Mouse (Mus musculus): ENCODE results near the gene Nipbl. TPM values are rescaled to one million over a fixed set of nuclear protein-coding genes. Genes with fewer than 3 reads are reported as not detected.
A peak's percentile ranks its signal among the peaks of the same experiment; 100 is the strongest.

The Nipbl gene
- polyA plus RNA-seq, 1 experiment from 2014 or later = 19.8 TPM

DNA sequence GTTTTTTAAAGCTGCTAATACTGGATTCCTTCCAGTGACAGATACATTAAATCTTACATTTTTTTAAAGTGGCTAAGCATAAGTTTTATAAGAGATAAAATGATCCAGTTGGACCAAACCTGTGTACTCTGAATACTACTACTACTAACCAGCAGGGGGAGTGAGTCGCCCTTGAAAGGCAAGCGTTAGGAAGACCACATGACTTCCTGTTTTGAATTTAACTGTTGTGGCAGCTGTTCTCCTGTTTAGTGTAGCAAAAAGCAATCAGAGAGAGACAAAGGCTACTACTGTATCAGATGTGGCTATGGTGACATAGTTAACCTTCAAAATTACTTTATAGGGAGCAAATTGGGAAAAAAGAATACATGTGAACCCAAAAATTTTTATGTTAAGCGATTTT, 6.8 kb upstream of the Nipbl start:
- 52% methylated on average over 3 of the region's 3 CpGs for WGBS

DNA sequence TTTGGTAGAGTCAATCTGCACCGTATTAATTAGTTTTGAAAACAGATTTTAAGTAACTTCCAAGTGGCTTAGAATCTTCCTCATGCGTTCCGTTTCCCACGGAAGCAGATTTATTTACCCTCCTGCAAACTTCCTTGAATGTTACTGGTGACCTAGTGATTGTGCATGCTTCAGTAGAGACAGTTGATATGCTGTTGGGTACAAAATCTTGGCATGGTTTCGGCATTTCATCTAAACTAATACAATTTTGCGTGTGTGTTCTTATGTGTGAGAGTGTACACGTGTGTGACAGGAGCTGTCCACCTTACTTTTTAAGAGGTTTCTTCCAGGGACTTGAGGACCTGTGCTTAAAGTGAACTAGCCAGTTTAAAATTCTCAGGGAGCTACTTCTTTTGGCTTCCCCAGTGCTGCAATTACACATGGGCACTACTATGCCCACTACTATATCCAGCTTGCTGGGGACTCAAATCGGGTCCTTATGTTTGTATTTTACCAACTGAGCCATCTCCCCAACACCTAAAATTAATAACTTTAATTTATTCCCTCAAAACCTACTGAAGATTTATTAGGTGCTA, 3.0 kb upstream of the Nipbl start:
- no peaks in the 10 kb centered on the region for H3K36me3 ChIP-seq (ENCODE audit: control insufficient read depth, insufficient read depth, low read length)
- H3K4me1 ChIP-seq (ENCODE audit: control insufficient read depth, insufficient read depth, low read length) = peaks cover 27% of the 10 kb centered on the region
- H3K27me3 ChIP-seq (ENCODE audit: control insufficient read depth, insufficient read depth, low read length) = no peaks in the 10 kb centered on the region
- H3K27ac ChIP-seq (ENCODE audit: low read depth, low read length) = no peak overlapping the region
- H3K4me3 ChIP-seq (ENCODE audit: low read depth, low read length) = peak overlapping the region; percentile 9; the same call in 1 of the 2 replicates
- 57% methylated on average over 8 of the region's 8 CpGs for WGBS
- no peaks in the 10 kb centered on the region for H3K9me3 ChIP-seq (ENCODE audit: control insufficient read depth, low read length)
- H3K4me2 ChIP-seq (ENCODE audit: low read depth, low read length) = peak overlapping the region; percentile 95
- ATAC-seq (ENCODE audit: low read depth) = no peak
- no peak overlapping the region for H3K9ac ChIP-seq (replicated peaks; ENCODE audit: low read depth, low read length)

More for the DNA sequence above, 6.8 kb upstream of the Nipbl start:
- no peak overlapping the region for H3K4me2 ChIP-seq (ENCODE audit: low read depth, low read length)
- no peak overlapping the region for H3K27ac ChIP-seq (ENCODE audit: low read depth, low read length)
- H3K4me1 ChIP-seq (ENCODE audit: control insufficient read depth, insufficient read depth, low read length) = peaks cover 18% of the 10 kb centered on the region
- H3K9me3 ChIP-seq (ENCODE audit: control insufficient read depth, low read length) = no peaks in the 10 kb centered on the region
- H3K36me3 ChIP-seq (ENCODE audit: control insufficient read depth, insufficient read depth, low read length) = no peaks in the 10 kb centered on the region
- H3K27me3 ChIP-seq (ENCODE audit: control insufficient read depth, insufficient read depth, low read length) = no peaks in the 10 kb centered on the region
- no peak overlapping the region for H3K9ac ChIP-seq (replicated peaks; ENCODE audit: low read depth, low read length)
- no peak overlapping the region for H3K4me3 ChIP-seq (ENCODE audit: low read depth, low read length)
- no peak for ATAC-seq (ENCODE audit: low read depth)

DNA sequence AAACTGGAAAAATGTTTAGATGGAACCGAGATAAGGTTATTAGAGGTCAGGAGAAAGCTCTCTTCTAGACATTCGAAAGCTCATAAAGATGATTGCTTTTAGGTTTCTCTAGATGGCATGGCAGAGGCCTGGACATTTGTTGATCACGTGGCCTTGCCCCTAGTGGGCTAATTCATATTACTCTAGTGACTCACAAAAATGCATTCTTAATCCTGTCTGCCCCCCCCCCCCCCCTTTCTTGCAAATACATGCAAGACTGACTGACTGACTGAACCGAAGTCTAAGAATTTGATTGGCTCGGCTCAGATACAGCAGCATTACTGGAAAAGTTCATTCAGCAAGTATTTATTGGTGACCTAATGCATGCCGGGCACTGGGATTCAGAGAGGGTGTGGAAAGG, 2.2 kb upstream of the Nipbl start:
- H3K4me3 ChIP-seq (ENCODE audit: low read depth, low read length) = peak overlapping the region; percentile 84
- no peak overlapping the region for H3K27ac ChIP-seq (ENCODE audit: low read depth, low read length)
- 4% methylated on average over 6 of the region's 6 CpGs for WGBS
- peak overlapping the region; percentile 97; the same call in 1 of the 2 replicates for H3K9ac ChIP-seq (replicated peaks; ENCODE audit: low read depth, low read length)
- H3K36me3 ChIP-seq (ENCODE audit: control insufficient read depth, insufficient read depth, low read length) = no peaks in the 10 kb centered on the region
- peaks cover 33% of the 10 kb centered on the region for H3K4me1 ChIP-seq (ENCODE audit: control insufficient read depth, insufficient read depth, low read length)
- no peaks in the 10 kb centered on the region for H3K9me3 ChIP-seq (ENCODE audit: control insufficient read depth, low read length)
- peak overlapping the region; percentile 95 for H3K4me2 ChIP-seq (ENCODE audit: low read depth, low read length)
- no peaks in the 10 kb centered on the region for H3K27me3 ChIP-seq (ENCODE audit: control insufficient read depth, insufficient read depth, low read length)
- no peak for ATAC-seq (ENCODE audit: low read depth)

DNA sequence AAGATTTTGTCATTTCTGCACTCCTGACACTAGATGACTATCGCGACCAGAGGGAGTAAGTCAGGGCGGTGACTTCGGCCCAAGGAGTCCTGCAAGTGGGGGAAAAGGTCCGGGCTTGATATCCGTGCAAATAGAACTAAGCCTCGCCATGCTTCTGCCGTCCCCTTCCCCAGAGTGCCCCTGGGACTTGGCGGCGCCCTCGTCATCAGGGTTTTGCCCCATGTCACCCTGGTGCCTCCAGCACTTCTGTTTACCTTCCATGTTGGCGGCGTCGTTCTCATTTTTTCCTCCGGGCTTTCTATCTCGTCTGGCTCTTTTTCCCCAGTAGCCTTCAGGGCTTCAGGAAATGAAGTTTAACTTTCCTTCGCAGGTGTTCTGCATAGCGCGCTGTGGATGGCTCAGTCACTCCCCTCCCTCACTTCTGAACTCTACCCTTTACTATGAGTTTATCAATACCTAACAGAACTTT, 1.7 kb upstream of the Nipbl start:
- peak overlapping the region; percentile 97 for H3K9ac ChIP-seq (replicated peaks; ENCODE audit: low read depth, low read length)
- peaks cover 33% of the 10 kb centered on the region for H3K4me1 ChIP-seq (ENCODE audit: control insufficient read depth, insufficient read depth, low read length)
- no peaks in the 10 kb centered on the region for H3K9me3 ChIP-seq (ENCODE audit: control insufficient read depth, low read length)
- H3K4me2 ChIP-seq (ENCODE audit: low read depth, low read length) = peak overlapping the region; percentile 95
- ATAC-seq (ENCODE audit: low read depth) = no peak
- no peaks in the 10 kb centered on the region for H3K27me3 ChIP-seq (ENCODE audit: control insufficient read depth, insufficient read depth, low read length)
- WGBS = under 1% methylated on average over 19 of the region's 19 CpGs
- peak overlapping the region; percentile 84 for H3K4me3 ChIP-seq (ENCODE audit: low read depth, low read length)
- no peaks in the 10 kb centered on the region for H3K36me3 ChIP-seq (ENCODE audit: control insufficient read depth, insufficient read depth, low read length)
- no peak overlapping the region for H3K27ac ChIP-seq (ENCODE audit: low read depth, low read length)

DNA sequence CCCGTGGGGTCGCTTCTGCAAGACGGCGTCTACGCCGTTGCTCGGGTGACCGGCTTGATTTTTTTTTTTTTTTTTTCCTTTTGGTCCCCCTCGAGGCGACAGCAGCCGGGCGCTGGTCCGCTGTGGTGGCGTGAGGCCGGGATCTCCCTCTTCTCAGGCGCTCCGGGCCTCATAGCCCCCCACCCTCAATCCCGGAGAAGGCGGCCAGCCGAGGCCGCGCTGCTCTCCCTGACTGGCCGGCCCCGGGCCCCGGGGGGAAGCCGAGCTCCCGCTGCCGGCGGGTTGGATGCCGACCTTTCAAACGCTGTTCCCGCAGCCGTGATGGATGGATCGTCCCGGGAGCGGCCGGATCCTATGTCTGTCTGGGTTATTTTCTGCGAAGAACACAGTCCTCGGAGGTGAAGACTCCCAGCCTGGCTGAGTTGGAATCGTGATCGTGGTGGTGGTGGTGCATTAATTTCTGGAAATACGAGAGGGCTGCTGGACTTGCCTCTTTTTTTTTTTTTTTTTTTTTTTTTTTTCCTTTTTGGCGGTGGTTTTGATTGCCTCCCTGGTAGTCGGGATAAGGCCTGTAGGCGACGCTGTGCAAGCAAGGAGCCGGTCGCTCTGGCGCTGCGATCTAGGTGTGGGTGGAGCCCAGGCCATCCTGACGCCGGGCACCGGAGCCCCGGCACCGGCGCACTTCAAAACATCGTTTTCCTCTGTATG, 781 bp upstream of the Nipbl start:
- WGBS = under 1% methylated on average over 56 of the region's 57 CpGs
- Histone ChIP-seq H3K9ac (replicated peaks; ENCODE audit: low read depth, low read length) (peak overlapping the region; percentile 97), H3K4me1 (ENCODE audit: control insufficient read depth, insufficient read depth, low read length) (peaks cover 33% of the 10 kb centered on the region), H3K9me3 (ENCODE audit: control insufficient read depth, low read length) (no peaks in the 10 kb centered on the region), H3K4me3 (ENCODE audit: low read depth, low read length) (peak overlapping the region; percentile 84), H3K27ac (ENCODE audit: low read depth, low read length) (peak overlapping the region; percentile 97), H3K36me3 (ENCODE audit: control insufficient read depth, insufficient read depth, low read length) (no peaks in the 10 kb centered on the region), H3K27me3 (ENCODE audit: control insufficient read depth, insufficient read depth, low read length) (no peaks in the 10 kb centered on the region), H3K4me2 (ENCODE audit: low read depth, low read length) (peak overlapping the region; percentile 95)
- peak; percentile 72 for ATAC-seq (ENCODE audit: low read depth)

DNA sequence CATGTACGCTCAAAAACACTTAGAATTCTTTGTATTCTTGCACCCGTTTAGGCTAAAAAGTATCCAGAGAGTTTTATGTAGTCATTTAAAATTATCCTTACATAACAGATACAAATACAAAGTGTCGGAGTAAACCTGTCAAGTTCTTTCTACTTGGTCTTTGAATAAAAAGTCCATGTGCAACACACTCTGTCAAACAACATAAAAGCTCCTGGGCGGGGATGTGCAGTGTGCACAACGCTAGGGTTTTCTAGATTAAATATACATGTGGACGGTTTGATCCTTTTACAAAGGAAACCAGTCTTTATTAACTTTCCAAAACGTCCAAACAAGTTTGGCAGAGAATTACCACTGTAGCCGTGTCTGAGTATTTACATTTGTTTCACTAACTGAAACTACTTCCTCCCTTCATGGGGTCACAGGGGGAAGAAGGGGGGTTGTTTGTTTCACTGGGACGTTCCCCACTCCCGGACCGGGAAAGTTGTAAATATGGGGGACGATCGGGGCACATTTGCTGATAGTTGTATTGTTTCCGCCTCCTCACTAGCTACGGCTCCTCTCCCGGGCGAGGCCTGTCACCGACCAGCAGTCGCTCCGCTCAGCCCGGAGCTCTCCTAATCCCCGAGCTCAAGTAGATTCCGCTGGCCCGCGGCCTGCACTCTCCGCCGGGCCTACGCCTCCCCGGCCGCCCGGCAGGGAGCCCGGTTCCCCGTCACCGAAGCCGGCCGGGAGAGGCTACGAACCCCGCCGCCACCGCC, 916 bp downstream of the Nipbl start:
- no peaks in the 10 kb centered on the region for H3K36me3 ChIP-seq (ENCODE audit: control insufficient read depth, insufficient read depth, low read length)
- no peaks in the 10 kb centered on the region for H3K27me3 ChIP-seq (ENCODE audit: control insufficient read depth, insufficient read depth, low read length)
- peak overlapping the region; percentile 84 for H3K4me3 ChIP-seq (ENCODE audit: low read depth, low read length)
- peaks cover 33% of the 10 kb centered on the region for H3K4me1 ChIP-seq (ENCODE audit: control insufficient read depth, insufficient read depth, low read length)
- H3K27ac ChIP-seq (ENCODE audit: low read depth, low read length) = peak overlapping the region; percentile 97
- H3K9ac ChIP-seq (replicated peaks; ENCODE audit: low read depth, low read length) = peak overlapping the region; percentile 97
- no peaks in the 10 kb centered on the region for H3K9me3 ChIP-seq (ENCODE audit: control insufficient read depth, low read length)
- WGBS = 1% methylated on average over 40 of the region's 40 CpGs
- peak; percentile 36 for ATAC-seq (ENCODE audit: low read depth)
- H3K4me2 ChIP-seq (ENCODE audit: low read depth, low read length) = peak overlapping the region; percentile 84

DNA sequence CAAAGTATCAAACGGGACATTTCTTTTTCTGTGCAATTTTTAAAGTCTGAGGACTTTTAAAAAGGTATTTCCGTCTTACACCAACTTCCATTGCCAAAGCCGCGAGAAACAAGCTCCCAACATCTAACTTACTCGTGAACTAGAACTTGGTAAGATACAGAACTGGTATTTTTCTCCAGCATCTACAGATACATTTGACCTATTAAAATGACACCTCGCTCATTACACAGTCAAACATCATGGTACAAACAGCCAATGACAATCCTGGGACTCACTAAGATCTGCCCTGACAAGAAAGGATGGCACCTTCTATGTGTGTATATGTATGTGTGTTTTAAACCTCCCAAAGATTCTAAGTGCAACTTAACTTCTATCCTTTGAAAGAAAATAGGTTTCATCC, 1.5 kb downstream of the Nipbl start:
- peaks cover 31% of the 10 kb centered on the region for H3K4me1 ChIP-seq (ENCODE audit: control insufficient read depth, insufficient read depth, low read length)
- no peak overlapping the region for H3K27ac ChIP-seq (ENCODE audit: low read depth, low read length)
- 2% methylated on average over 6 of the region's 6 CpGs for WGBS
- H3K9ac ChIP-seq (replicated peaks; ENCODE audit: low read depth, low read length) = peak overlapping the region; percentile 97
- H3K27me3 ChIP-seq (ENCODE audit: control insufficient read depth, insufficient read depth, low read length) = no peaks in the 10 kb centered on the region
- peak overlapping the region; percentile 84 for H3K4me2 ChIP-seq (ENCODE audit: low read depth, low read length)
- no peaks in the 10 kb centered on the region for H3K9me3 ChIP-seq (ENCODE audit: control insufficient read depth, low read length)
- peak overlapping the region; percentile 84 for H3K4me3 ChIP-seq (ENCODE audit: low read depth, low read length)
- H3K36me3 ChIP-seq (ENCODE audit: control insufficient read depth, insufficient read depth, low read length) = no peaks in the 10 kb centered on the region
- ATAC-seq (ENCODE audit: low read depth) = no peak

DNA sequence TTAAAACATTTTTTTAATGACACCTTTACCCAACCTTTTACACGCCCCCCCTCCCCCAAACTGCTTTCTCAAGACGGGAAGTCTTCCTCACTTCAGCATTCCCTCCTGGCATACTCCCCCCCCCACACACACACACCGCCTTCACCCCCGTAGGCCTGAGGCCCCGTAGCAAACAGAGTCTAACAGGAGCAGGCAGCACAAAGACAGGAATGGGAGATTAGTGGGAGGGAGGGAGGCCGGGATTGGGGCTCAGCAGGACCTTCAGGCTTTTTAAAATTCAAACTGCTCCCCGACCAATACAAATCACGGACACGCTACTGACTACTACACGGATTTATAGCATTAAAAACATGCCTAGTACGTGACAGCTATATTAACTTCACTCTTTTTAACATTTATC, 2.1 kb downstream of the Nipbl start:
- Histone ChIP-seq H3K27ac (ENCODE audit: low read depth, low read length) (no peak overlapping the region), H3K9me3 (ENCODE audit: control insufficient read depth, low read length) (no peaks in the 10 kb centered on the region), H3K4me2 (ENCODE audit: low read depth, low read length) (peak overlapping the region; percentile 84), H3K4me3 (ENCODE audit: low read depth, low read length) (peak overlapping the region; percentile 84), H3K36me3 (ENCODE audit: control insufficient read depth, insufficient read depth, low read length) (no peaks in the 10 kb centered on the region), H3K27me3 (ENCODE audit: control insufficient read depth, insufficient read depth, low read length) (no peaks in the 10 kb centered on the region), H3K9ac (replicated peaks; ENCODE audit: low read depth, low read length) (peak overlapping the region; percentile 97; the same call in 1 of the 2 replicates), H3K4me1 (ENCODE audit: control insufficient read depth, insufficient read depth, low read length) (peaks cover 25% of the 10 kb centered on the region)
- 0% methylated on average over 11 of the region's 11 CpGs for WGBS
- ATAC-seq (ENCODE audit: low read depth) = no peak
